Mouse (Mus musculus): ENCODE data around the gene Ccdc32.
A peak's percentile ranks its signal among the peaks of the same experiment; 100 is the strongest.

Gene Ccdc32

DNA sequence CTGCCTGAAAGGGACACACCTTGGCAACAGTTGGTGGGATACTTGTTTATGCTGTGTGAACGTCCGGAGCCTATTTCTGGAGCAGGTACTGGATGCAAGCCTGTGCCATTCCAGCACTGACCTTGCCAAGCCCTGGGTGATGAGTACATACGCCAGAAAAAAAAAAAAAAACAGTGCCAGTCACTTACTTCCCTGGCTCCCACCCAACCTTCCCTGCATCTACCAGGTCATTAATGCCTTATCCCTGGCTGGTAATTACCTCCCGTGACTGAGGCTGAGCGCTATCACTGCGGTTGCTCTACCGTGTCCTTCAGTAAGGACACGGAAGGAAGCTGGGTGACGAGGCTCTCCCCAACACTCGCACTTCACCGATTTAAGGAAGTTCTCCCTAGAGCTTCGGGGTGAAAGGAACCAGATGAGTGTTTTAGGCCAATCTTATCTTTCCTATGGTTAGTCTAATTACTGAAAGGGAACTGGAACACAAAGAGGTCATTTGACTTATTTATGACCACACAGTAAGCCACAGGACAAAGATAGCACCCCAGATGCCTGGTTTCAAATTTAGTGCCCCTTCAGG is 13.5 kb downstream of the Ccdc32 start:
- DNase-seq (ENCODE audit: low read depth, low spot score): peak; percentile 25

- DNase-seq (ENCODE audit: low read depth, low spot score): peak; percentile 23
Measured at GRCm38 (mm10) chr2:119014989-119015388, 14.2 kb downstream of the Ccdc32 start.

DNA sequence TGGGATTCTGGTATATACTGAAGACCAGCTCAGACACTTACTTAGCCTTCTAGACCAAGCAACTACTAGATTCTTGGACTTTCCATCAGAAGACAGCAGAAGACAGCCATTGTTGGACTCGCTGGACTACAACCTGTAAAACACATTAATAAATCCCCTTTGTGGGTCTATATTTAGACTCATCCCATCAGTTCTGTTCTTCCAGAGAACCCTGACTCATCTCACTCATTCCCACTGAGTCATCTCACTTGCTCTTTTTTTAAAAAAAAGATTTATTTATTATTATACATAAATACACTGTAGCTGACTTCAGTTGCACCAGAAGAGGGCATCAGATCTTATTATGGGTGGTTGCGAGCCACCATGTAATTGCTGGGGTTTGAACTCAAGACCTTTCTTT is 19.8 kb downstream of the Ccdc32 start:
- no peak for DNase-seq (ENCODE audit: low read depth, low spot score)

DNA sequence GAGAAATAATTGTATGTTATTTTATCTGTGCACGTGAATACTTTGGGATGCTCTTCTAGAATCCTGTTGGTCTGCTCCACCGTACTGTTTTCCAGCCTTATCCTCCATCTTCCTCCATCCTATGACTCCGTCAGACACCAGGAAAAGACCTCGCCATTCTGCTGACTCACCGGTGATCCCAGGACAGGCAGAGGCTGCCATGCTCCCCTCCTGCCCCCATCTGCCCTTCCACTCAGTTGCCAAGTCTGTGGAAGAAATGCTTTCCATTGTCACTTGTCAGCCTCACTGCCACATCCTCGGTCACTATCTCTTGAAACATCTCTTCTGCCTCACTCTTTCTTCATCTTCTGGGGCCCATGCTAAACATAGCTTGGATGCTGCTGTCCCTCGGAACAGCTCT is 22.3 kb downstream of the Ccdc32 start:
- DNase-seq (ENCODE audit: low read depth, low spot score): no peak

DNA sequence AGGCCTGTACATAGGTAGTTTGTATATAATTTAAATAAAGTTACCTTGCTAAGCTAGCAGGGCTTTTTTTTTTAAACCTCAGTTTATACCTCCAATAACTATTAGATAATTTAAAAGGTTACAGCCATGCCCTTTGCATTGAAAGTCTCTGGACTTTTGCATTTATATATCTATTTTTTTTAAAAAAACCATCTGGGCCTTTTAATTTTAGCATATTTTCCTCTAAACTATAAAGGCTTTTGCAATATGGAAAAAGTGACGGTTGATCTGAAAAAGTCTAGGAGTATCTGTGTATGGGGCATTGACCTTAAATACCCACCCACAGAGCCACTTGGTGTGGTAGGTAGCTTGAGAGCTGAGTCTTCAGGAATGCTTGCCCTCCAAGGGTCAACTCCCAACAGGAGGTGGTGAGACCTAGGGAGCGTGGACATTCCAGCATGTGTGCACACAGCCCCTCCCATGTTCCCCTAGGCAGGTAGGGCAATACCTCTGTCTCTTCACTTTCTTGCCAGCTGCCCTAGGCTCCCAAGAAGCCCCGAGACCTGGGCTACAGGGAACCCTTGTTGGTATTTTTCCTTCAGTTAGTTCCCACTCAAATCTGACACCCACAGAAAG is 30.1 kb downstream of the Ccdc32 start:
- no peak for DNase-seq (ENCODE audit: low read depth, low spot score)

- DNase-seq (ENCODE audit: low read depth, low spot score): no peak
Measured at GRCm38 (mm10) chr2:118998115-118998866, 30.9 kb downstream of the Ccdc32 start.

DNA sequence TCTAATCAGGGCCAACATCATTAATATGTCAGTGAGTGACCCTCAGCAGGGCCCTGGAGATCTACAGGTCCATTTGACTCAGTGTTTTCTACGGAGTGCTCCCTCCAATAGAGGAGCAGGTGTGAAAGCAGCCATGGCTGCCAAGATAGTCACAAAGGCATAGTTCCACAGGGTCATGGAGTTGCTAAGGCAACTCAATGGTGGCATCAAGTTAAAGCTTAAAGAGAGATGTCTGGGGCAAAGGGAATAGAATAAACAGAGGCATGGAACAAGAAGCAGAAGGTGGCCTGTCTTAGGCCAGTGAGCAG is 32.4 kb downstream of the Ccdc32 start:
- no peak for DNase-seq (ENCODE audit: low read depth, low spot score)

- no peak for DNase-seq (ENCODE audit: low read depth, low spot score)
Measured at GRCm38 (mm10) chr2:118995919-118996797, 33.0 kb downstream of the Ccdc32 start.

- DNase-seq (ENCODE audit: low read depth, low spot score): no peak
Measured at GRCm38 (mm10) chr2:118995490-118995889, 33.7 kb downstream of the Ccdc32 start.

DNA sequence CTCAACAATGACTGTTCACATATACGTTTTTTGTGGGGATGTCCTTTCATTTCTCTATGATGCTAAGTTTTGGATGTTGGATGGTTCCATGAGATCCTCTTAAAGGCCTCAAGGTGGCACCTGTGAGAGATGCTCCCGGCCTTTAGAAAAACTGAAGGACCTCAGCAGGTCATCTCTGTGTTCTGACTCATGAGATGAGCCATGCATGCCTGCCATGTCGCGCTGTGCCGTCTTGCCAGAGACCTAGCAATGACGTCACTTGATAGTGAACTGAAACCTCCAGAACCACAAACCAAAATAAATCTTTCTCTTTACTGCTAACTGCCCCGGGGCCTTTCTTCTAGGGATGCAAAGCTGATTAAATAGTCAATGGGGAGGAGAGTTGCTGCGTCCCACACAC is 45.4 kb downstream of the Ccdc32 start:
- DNase-seq (ENCODE audit: low read depth, low spot score): no peak

DNA sequence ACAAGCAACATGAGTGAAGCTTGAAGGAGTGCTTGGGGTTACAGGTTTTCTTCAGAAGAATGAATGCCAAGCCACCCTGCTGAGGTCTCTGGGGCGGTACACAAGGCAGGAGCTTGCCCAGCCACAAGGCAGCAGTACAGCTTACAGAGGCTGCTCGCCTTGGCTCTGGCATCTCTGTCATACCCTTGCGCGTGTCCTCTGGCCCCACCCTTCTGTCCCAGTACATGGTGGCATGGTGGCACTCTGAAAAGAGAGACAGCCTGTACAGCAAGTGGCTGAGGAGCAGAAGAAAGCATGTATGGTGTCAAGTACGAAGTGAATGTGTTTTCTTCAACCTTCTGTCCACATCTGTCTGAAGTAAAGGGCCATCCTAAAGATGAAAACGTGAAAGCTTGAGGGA is 48.4 kb downstream of the Ccdc32 start:
- no peak for DNase-seq (ENCODE audit: low read depth, low spot score)

GRCm38 (mm10) chr2:118978064-118978463 is 51.1 kb downstream of the Ccdc32 start:
- DNase-seq (ENCODE audit: low read depth, low spot score): peak; percentile 23

DNA sequence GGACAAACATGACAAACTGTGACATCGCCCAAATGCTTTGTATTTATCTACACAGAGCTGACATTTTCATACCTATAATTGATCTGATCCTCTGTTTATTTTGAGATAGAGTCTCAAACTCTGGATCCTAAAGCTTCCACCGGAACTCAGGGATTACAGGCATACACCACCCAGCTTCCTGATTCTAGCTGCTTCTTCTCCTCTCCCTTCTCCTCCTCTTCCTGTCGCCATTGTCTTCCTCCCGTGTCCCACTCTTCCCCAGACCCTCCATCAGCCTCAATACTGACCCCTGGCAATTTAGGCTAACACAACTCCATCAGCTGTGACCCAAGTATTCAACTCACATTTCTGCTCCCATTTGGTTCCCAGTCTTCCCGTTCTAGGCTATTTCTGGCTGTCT is 52.3 kb downstream of the Ccdc32 start:
- no peak for DNase-seq (ENCODE audit: low read depth, low spot score)

DNA sequence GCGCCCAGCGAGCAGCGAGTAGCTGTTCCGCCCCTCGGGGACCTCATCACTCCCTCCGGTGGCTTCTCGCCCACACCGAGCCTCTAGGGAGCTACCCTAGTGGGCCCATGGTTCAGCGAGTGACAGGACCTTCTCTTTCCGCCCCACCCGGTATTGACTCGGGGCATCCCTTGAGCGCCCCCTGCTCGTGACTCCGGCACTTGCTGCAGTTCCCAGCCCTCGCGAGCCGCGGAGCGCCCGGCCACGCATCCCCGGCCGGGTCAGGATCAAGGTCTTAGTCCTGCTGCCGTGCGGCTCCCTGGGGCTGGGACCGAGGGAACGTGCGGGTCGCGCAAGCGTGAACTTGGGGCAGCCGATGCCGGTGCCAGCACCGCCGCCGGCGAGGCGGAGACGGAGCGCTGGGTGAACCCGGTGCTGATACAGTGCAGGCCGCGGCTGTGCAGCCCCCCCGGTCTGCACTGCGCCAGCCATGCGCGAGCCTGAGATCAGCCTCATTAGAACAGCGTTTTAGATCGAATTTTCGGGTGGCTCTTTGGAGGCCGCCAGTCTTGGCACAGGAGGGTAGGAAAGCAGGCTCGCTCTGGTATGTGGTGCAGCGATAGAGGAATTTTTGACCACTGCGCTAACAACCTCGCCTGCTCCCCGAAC is 52.8 kb downstream of the Ccdc32 start:
- peak; percentile 90 for DNase-seq (ENCODE audit: low read depth, low spot score)

DNA sequence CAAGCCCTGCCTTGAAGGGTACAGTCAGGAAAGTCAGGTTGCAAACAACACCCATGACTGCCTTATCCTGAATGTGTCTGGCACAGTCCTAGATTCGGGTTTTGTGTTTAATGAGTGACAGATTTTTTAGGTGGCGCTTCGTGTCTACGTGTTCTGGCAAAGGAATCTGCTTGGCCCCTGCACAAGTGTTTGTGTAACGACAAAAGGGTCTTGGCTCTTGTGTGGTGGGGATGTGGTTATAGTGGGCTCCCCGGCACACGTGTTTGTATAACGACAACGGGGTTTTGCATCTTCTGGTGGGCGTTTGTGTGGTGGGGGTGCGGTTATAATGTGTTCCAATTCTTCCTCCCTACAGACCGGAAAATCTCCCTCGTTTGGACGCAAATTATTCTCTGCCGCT is 53.3 kb downstream of the Ccdc32 start:
- DNase-seq (ENCODE audit: low read depth, low spot score): no peak

DNA sequence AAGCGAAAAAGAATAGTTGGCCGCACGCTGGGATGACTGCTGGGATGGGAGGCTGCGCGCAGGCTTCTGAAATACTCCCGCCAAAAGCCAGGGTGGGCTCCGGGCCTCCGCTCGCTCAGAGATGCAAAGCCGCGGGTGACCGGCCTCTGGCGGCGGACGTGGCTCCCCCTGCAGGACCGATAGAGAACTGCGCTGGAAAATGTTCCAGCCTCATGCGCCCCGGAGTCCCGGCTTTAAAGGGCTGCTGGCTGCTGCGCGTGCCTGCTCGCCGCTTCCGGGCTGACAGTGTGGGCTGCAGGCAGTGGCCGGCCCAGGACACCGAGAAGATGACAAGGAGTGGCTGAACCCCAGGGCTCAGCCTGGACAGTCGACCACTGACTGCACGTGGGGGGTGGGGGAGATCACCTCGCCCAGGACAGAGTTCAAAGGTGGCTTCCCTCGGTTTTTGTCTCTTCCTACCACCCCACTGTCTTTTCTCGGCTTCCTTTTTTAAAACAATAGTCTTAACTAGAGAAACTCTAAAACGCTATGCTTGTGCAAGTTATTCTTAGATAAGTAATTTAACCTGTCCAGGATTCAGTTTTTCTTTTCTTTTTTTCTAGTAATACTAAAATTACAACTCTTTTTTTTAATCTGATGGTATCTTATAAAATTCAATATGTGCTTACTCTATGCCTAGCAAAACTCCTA is 56.4 kb downstream of the Ccdc32 start:
- DNase-seq (ENCODE audit: low read depth, low spot score): peak; percentile 87

DNA sequence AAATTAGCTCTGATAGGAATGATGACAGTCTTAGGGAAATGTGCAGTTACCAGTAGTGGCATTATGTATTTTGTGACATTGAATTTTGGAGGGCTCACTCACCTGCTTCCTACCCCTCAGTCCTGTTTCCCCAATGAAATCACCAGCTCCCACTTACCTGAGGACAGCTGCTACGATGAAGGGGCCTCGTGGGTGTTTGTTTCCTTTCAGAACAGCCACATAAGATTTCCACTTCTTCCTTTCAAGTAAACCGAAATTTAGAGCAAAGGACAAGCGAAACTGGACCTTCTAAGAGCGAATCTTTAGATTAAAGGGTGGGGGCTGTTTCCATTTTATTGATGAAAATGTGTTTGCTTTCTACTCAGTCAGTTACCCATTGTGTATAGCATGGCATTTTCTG is 57.1 kb downstream of the Ccdc32 start:
- no peak for DNase-seq (ENCODE audit: low read depth, low spot score)

DNA sequence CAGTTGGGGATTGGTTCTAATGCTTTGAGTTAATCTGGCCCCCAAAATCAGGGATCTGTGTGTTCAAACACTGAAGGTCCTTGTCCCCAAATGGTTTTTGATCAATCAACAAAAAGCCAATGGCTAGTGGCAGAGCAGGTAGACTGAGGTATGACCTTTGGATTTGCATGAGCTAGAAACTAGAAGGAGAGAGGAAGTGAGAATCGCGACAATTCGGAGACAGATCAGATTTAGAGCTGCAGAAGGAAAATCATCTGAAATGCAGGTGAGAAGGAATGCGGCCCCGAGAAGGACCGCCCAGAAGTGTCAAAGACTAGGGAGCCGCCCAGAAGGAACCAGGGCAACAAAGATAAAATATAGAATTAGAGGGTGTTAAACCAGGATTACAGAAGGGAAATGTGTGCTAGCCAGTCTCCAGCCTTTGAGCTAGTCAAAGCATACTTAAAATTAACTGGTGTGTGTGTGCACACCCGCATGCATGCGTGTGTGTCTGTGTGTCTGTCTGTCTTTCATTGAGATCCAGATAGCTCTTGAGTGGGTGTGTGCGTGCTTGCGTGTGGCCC is 59.5 kb downstream of the Ccdc32 start:
- no peak for DNase-seq (ENCODE audit: low read depth, low spot score)

All from CD4-positive, CD25-positive, alpha-beta regulatory T cell, adult 2 months (primary cell).